Mouse (Mus musculus) cortical plate, adult 2 months (tissue): ENCODE results near the gene Olfr775. TPM values are rescaled to one million over a fixed set of nuclear protein-coding genes. Genes with fewer than 3 reads are reported as not detected.

Source experiments
- H3K27ac ChIP-seq: fragments of 200-500 bp; 2 replicates; pipeline ENCODE4 v1.5.1; 2012; ENCODE audit warnings: low read length, control low read depth, inconsistent platforms; ENCODE audit not compliant: insufficient read depth
- H3K4me1 ChIP-seq: fragments of 200-500 bp; 2 replicates; pipeline ENCODE4 v1.6.1; 2011; ENCODE audit warnings: low read length; ENCODE audit not compliant: control insufficient read depth, insufficient read depth
- H3K4me3 ChIP-seq: fragments of 200-500 bp; 2 replicates; pipeline ENCODE4 v1.5.1; 2011; ENCODE audit warnings: mild to moderate bottlenecking, low read length, control low read depth; ENCODE audit not compliant: insufficient read depth
- CTCF ChIP-seq: fragments of 200-500 bp; IDR thresholded peaks from 2 replicates; pipeline ENCODE4 v1.5.1; 2011; ENCODE audit warnings: mild to moderate bottlenecking, control low read depth, low read length; ENCODE audit not compliant: insufficient read depth; ENCODE audit errors: extremely low read depth
- POLR2A ChIP-seq: fragments of 200-500 bp; IDR thresholded peaks from 2 replicates; pipeline ENCODE4 v1.6.1; 2011; ENCODE audit warnings: mild to moderate bottlenecking, low read length, control low read depth; ENCODE audit not compliant: insufficient read depth; ENCODE audit errors: extremely low read depth
- polyA plus RNA-seq: library from polyadenylated mRNA; depleted of rRNA; stranded (reverse); fragments of >200 nt; gene quantifications from 2 replicates; pipeline ENCODE4 v1.2.3, GENCODE M21; 2012; rRNA removed

Olfr775 gene
- not detected in 2 replicates for polyA plus RNA-seq

DNA sequence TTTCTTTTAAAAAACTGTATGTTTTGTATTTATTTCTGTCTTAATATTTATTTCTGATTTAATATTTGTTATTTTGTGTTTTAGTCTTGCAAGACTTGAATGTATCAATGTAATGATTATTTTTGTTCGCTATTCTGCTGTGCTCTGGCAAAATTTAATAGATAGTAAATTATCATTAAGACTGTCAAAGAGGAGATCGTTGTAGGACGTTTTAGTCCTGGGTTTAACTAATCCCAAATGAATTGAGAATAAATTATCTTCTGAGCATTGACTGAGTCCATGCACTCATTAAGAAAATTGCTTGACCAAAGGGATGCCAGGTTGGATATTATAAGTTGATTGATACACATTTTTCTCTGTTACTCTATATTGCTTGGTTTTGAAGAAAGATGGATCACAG lies at the start of gene Olfr775:
TSS of gene Olfr775 (plus strand) at position 301 of the 400 bp plus-strand sequence.
- H3K27ac ChIP-seq, result no peak within 1 kb of the TSS
- TF ChIP-seq CTCF (no peak), POLR2A (no peak)
- H3K4me3 ChIP-seq, result no peak within 1 kb of the TSS
- H3K4me1 ChIP-seq, result no peaks in the 10 kb centered on the region

DNA sequence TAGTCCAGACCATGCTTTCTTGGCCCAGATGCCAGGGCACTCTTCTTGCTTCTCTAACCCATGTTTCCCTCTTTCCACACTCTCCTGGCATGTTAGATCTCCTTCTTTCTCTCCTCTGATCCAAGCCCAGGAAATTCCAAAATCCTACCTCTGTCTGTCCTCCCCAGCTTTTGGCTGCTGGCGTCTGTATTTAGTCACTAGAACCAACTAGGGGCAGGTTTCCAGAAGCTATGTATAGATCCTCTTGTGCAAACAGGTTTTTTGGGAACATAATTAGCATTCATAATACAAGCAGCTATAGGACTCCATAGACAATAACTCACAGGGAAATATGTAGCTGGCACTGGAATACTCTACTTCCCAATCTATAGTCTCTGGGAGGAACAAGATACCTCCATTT lies 17.5 kb upstream of the Olfr775 start:
- TF ChIP-seq CTCF (no peak), POLR2A (no peak)
- Histone ChIP-seq H3K4me1 (no peaks in the 10 kb centered on the region), H3K27ac (no peak overlapping the region), H3K4me3 (no peak overlapping the region)

DNA sequence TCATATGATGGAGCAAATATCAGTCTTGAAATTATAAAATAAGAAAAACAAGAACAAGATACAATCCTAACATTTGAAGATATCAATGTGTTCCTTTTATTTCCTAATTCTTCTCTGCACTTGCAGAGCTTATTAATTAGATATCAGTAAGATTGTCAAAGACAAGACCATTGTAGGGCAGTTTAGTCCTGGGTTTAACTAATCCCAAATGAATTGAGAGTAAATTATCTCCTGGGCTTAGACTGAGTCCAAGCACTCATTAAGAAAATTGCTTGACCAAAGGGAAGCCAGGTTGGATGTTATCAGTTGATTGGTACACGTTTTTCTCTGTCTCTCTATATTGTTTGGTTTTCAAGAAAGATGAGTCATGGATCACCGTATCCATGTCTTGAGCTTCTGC lies 12.3 kb upstream of the Olfr775 start, which contains the start of gene Olfr774:
TSS of gene Olfr774 (plus strand) at position 301 of the 400 bp plus-strand sequence.
- TF ChIP-seq CTCF (no peak), POLR2A (no peak)
- no peak within 1 kb of the TSS for H3K4me3 ChIP-seq
- H3K4me1 ChIP-seq, result no peaks in the 10 kb centered on the region
- no peak within 1 kb of the TSS for H3K27ac ChIP-seq

DNA sequence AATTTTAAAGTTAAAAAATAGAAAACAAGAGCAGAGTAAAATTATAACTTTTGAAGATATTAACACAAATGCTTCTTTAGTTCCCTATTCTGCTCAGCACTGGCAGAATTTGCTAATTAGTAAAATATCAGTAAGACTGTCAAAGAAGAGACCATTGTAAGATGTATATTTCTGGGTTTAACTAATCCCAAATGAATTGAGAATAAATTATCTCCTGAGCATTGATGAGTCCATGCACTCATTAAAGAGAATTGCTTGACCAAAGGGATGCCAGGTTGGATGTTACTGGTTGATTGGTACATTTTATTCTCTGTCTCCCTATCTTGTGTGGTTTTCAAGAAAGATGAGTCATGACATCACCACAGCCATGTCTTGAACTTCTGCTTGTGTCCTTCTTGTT lies 10.6 kb downstream of the Olfr775 start, which contains the start of gene Olfr776:
TSS of gene Olfr776 (plus strand) at position 301 of the 400 bp plus-strand sequence.
- H3K27ac ChIP-seq, result no peak within 1 kb of the TSS
- H3K4me1 ChIP-seq, result no peaks in the 10 kb centered on the region
- H3K4me3 ChIP-seq, result no peak within 1 kb of the TSS
- TF ChIP-seq CTCF (no peak), POLR2A (no peak)

DNA sequence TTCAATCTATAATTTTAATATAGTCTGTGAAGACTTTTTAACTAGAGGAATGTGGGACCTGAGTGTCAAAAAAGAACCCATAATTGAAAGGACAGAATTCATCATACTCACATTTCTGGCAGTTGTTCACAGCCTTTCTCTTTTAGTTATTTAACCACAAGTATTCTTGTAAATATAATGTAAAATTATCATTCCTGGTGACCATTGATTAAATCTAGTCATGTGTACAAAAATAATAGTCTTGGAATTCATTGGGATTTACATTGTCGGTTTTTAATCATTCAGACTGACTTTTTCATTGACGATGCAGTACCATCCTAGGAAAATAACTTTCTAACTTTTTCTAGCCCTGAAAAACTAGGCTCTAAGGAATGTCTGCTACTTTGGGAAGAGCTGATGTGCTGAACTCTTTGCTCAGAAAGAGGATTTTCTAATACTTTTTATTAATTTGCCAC lies 22.9 kb downstream of the Olfr775 start, which contains the start of gene Olfr777:
TSS of gene Olfr777 (minus strand) at position 405 of the 455 bp plus-strand sequence.
- Histone ChIP-seq H3K27ac (no peak within 1 kb of the TSS), H3K4me1 (no peaks in the 10 kb centered on the region), H3K4me3 (no peak within 1 kb of the TSS)
- TF ChIP-seq CTCF (no peak), POLR2A (no peak)

Other genes with a start within 250 kb of the Olfr775 start
- gene Olfr763, start 237.6 kb upstream of the Olfr775 start, polyA plus RNA-seq, result not detected in 2 replicates
- not detected in 2 replicates for gene Olfr764-ps1, start 208.5 kb upstream of the Olfr775 start, polyA plus RNA-seq
- gene Olfr765, start 198.4 kb upstream of the Olfr775 start, polyA plus RNA-seq, result not detected in 2 replicates
- gene Olfr766-ps1, start 179.4 kb upstream of the Olfr775 start, polyA plus RNA-seq, result not detected in 2 replicates
- gene Olfr767, start 165.5 kb upstream of the Olfr775 start, polyA plus RNA-seq, result not detected in 2 replicates
- not detected in 2 replicates for gene Olfr768, start 149.0 kb upstream of the Olfr775 start, polyA plus RNA-seq
- gene Olfr769, start 130.6 kb upstream of the Olfr775 start, polyA plus RNA-seq, result not detected in 2 replicates
- not detected in 2 replicates for gene Olfr770, start 109.4 kb upstream of the Olfr775 start, polyA plus RNA-seq
- not detected in 2 replicates for gene Olfr771, start 83.7 kb upstream of the Olfr775 start, polyA plus RNA-seq
- not detected in 2 replicates for gene Olfr772, start 70.5 kb upstream of the Olfr775 start, polyA plus RNA-seq
- not detected in 2 replicates for gene Olfr773, start 61.0 kb upstream of the Olfr775 start, polyA plus RNA-seq
- gene Olfr774, start 12.2 kb upstream of the Olfr775 start, polyA plus RNA-seq, result not detected in 2 replicates
- not detected in 2 replicates for gene Olfr776, start 10.7 kb downstream of the Olfr775 start, polyA plus RNA-seq
- gene Olfr777, start 23.1 kb downstream of the Olfr775 start, polyA plus RNA-seq, result not detected in 2 replicates
- gene Olfr780, start 69.7 kb downstream of the Olfr775 start, polyA plus RNA-seq, result not detected in 2 replicates
- gene Olfr781, start 80.4 kb downstream of the Olfr775 start, polyA plus RNA-seq, result not detected in 2 replicates
- gene Olfr782, start 100.4 kb downstream of the Olfr775 start, polyA plus RNA-seq, result not detected in 2 replicates
- gene Olfr784, start 135.7 kb downstream of the Olfr775 start, polyA plus RNA-seq, result 0.21 and 0.31 TPM in 2 replicates
- gene Olfr785, start 157.0 kb downstream of the Olfr775 start, polyA plus RNA-seq, result not detected in 2 replicates
- gene Olfr786, start 178.9 kb downstream of the Olfr775 start, polyA plus RNA-seq, result not detected in 2 replicates
- not detected in 2 replicates for gene Olfr787, start 213.4 kb downstream of the Olfr775 start, polyA plus RNA-seq
- not detected in 2 replicates for gene Olfr788, start 222.6 kb downstream of the Olfr775 start, polyA plus RNA-seq
- gene Olfr789, start 236.3 kb downstream of the Olfr775 start, polyA plus RNA-seq, result not detected in 2 replicates